Mouse (Mus musculus) C2C12 (cell line): ENCODE data around the gene Gm33543. TPM values are rescaled to one million over a fixed set of nuclear protein-coding genes. Genes with fewer than 3 reads are reported as not detected.

Experiments
- H3K27me3 ChIP-seq: one replicate; pipeline ENCODE4 v1.6.1; 2011; ENCODE audit not compliant: control insufficient read depth, insufficient read depth, insufficient read length
- H3K36me3 ChIP-seq: one replicate; pipeline ENCODE4 v1.6.1; 2011; ENCODE audit not compliant: control insufficient read depth, insufficient read depth
- H3K4me3 ChIP-seq: one replicate; pipeline ENCODE4 v1.5.1; 2011; ENCODE audit warnings: mild to moderate bottlenecking, control low read depth; ENCODE audit not compliant: poor library complexity, insufficient read depth, severe bottlenecking
- H3K79me2 ChIP-seq: one replicate; pipeline ENCODE4 v1.6.1; 2011; ENCODE audit not compliant: control insufficient read depth, insufficient read depth
- H3K79me3 ChIP-seq: one replicate; pipeline ENCODE4 v1.6.1; 2011; ENCODE audit warnings: low read depth, control low read depth
- H3ac ChIP-seq: one replicate; pipeline ENCODE3; 2011; ENCODE audit warnings: low read depth; ENCODE audit not compliant: control insufficient read depth, insufficient read length
- CEBPB ChIP-seq: IDR thresholded peaks from one replicate; pipeline ENCODE4 v1.6.1; 2011; ENCODE audit warnings: low read depth, mild to moderate bottlenecking, control low read depth, moderate library complexity
- CTCF ChIP-seq: IDR thresholded peaks from one replicate; pipeline ENCODE4 v1.5.1; 2011; ENCODE audit not compliant: control insufficient read depth, insufficient read depth, insufficient read length
- FOSL1 ChIP-seq: IDR thresholded peaks from one replicate; pipeline ENCODE4 v1.8.0; 2011; ENCODE audit warnings: mild to moderate bottlenecking, low read length; ENCODE audit not compliant: poor library complexity, insufficient read depth, severe bottlenecking
- MAX ChIP-seq: IDR thresholded peaks from one replicate; pipeline ENCODE4 v1.6.1; 2011; ENCODE audit warnings: mild to moderate bottlenecking, control low read depth
- MYOD1 ChIP-seq: IDR thresholded peaks from one replicate; pipeline ENCODE4 v1.6.1; 2011; ENCODE audit warnings: low read depth; ENCODE audit not compliant: control insufficient read depth, insufficient read length
- MYOG ChIP-seq: IDR thresholded peaks from one replicate; pipeline ENCODE4 v1.6.1; 2011; ENCODE audit not compliant: control insufficient read depth, insufficient read length; ENCODE audit errors: extremely low read depth
- USF1 ChIP-seq: IDR thresholded peaks from one replicate; pipeline ENCODE4 v1.6.1; 2011; ENCODE audit warnings: low read depth, mild to moderate bottlenecking, control low read depth, moderate library complexity
- polyA plus RNA-seq: library from polyadenylated mRNA; unstranded; fragments of >200 nt; fragmentation: generic; extraction: Trizol; gene quantifications from one replicate; pipeline ENCODE4 v1.2.1, GENCODE M21; 2012; ENCODE audit warnings: missing spikeins

Gene Gm33543
- polyA plus RNA-seq, 1 experiment: not detected

DNA sequence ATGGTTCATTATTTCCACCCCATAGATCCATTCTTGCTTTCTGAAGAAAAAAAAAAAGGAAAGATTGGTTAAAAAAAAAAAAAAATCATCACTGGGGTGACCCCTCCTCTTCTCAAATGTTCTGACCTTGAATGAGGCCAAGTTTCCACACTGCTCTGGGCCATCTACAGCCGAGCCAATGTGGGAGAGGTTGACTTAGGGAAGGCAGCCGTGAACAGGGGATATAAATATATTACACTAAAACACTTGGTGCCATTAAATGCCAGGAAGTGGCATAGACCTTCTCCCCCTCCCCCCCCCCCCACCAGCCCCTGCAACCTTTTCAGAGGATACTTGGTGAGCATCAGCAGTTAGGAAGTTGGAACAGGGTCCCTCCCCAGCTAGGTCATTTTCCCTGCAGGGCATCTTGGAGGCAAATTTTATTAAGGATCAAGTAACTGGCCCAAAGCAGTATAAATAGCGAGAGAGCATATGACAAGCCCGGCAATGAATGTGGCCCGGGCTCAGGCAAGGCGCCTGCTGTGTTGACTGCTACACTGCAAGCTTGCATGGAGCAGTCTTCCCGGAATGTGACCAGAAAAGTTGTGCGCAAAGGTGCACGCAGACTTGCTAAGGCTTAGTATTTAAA is 68.6 kb downstream of the Gm33543 start:
- H3K79me3 ChIP-seq: no peaks in the 10 kb centered on the region
- H3K79me2 ChIP-seq: no peaks in the 10 kb centered on the region
- no peaks in the 10 kb centered on the region for H3K36me3 ChIP-seq
- H3K27me3 ChIP-seq: no peaks in the 10 kb centered on the region
- TF ChIP-seq USF1: no peak
- TF ChIP-seq CTCF: no peak
- TF ChIP-seq MYOG: no peak
- no peak for TF ChIP-seq MAX
- no peak for TF ChIP-seq MYOD1
- TF ChIP-seq FOSL1: no peak
- no peak for TF ChIP-seq CEBPB
- no peak overlapping the region for H3K4me3 ChIP-seq
- no peak overlapping the region for H3ac ChIP-seq

Other genes with a start within 250 kb of the Gm33543 start
- gene Anapc15-ps, start 169.5 kb downstream of the Gm33543 start, polyA plus RNA-seq: 0.16 TPM
- 3.6 TPM for gene Eea1, start 97.7 kb upstream of the Gm33543 start, polyA plus RNA-seq